Mouse (Mus musculus): ENCODE data around the gene Traf6.
"Not testable (repeated sequence)": the region's sequence is repeated elsewhere in the genome, so short reads cannot be mapped to it uniquely, and the experiment has no call there.

Gene Traf6

DNA sequence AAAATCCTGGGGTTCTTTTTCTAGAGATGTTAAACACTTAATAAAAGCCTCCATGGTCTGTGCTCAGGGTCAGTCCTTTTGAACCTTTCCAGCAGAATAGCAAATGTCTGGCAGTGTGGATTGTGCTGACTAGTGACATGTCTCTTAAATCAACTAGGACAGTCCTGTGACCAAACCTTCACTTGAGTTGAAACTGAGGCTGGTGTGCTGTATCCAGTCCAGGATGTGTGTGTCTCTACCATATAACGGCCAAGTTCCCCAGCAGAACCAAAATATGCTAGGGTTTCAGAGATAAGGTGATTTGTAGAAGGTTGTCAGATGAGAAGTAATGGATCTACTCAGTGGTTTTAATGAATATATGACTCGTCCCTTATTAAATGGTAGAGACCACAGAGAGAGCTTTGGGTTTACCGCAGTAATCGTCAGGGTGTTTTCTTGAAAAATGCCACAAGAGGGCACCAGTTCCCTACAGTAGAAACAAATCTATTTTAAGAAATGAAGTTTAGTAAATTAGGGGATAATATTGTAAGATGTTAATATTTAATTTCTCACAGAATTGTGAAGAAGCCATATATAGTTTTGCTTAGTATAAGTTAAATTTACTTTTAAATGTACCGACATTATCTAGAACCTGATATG, 15.5 kb downstream of the Traf6 start:
- DNase-seq (ENCODE audit: low read depth, low spot score), result no peak

GRCm38 (mm10) chr2:101695584-101695983, 17.4 kb downstream of the Traf6 start:
- no peak for DNase-seq (ENCODE audit: low read depth, low spot score)

GRCm38 (mm10) chr2:101699284-101699683, 21.1 kb downstream of the Traf6 start:
- no peak for DNase-seq (ENCODE audit: low read depth, low spot score)

DNA sequence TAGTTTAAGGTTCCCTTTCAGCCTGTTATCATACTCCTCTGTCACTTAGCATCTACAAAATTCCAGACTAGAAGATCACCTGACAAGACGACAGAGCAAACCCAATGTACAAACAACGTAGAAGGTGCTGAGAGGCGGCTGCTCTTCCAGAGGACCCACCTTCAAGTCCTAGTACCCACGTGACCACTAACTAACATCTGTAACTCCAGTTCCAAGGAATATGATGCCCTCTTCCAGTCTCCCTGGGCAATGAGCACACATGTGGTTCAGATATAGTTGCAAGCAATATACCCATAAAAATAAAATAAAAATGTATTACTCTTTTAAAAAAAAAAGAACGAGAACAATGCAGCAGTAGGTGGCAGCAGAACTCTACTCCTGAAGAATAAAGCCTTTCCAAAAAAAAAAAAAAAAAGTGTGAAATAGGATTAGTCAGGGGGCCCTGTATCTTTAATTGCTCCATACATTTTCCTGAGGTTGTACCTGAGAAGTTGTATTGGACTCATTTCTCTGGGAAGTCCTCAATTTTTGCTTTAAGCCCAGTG, 27.8 kb downstream of the Traf6 start:
- DNase-seq (ENCODE audit: low read depth, low spot score), result no peak

GRCm38 (mm10) chr2:101711608-101712007, 33.4 kb downstream of the Traf6 start:
- no peak for DNase-seq (ENCODE audit: low read depth, low spot score)

GRCm38 (mm10) chr2:101715650-101716323, 37.6 kb downstream of the Traf6 start:
- no peak for DNase-seq (ENCODE audit: low read depth, low spot score)

DNA sequence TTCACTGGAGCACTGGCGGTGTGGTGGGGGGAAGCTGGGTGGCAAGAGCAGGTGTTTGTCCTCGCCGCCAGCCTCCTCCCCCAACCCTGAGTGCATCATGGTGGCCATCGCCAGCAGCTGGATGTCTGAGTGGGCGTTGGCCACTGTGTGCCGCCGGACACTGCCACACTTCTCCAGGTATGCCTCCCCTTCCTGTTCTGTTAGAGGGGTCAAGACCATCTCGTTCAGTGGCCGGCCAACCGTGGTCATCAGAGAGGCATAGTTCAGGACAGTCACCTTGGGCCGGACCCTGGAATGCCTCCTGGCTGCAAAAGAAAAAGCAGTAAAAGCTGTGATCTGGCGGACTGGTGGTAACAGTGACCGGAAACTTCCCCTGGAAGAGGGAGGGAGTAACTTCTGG, 38.9 kb downstream of the Traf6 start:
- DNase-seq (ENCODE audit: low read depth, low spot score), result no peak

DNA sequence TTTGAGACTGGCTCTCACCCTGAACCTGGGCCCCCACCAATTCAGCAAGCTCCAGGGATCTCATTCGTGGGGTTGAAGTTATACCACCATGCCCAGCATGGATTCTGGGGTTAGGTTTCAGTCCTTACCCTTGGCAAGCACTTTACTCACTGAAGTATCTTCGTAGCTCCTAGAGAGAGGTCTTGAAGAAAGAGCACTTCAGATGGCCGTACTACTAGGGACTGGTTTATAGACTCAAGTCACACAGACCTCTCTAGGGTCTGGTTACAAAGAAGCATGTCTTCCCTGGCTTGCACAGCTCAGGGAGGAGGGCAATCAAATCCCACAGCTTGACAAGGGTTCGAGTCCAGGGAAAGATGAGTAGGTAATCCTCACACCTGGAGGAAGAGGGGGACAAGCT, 43.6 kb downstream of the Traf6 start:
- no peak for DNase-seq (ENCODE audit: low read depth, low spot score)

- DNase-seq (ENCODE audit: low read depth, low spot score), result no peak
Measured at GRCm38 (mm10) chr2:101722370-101723332, 44.4 kb downstream of the Traf6 start.

DNA sequence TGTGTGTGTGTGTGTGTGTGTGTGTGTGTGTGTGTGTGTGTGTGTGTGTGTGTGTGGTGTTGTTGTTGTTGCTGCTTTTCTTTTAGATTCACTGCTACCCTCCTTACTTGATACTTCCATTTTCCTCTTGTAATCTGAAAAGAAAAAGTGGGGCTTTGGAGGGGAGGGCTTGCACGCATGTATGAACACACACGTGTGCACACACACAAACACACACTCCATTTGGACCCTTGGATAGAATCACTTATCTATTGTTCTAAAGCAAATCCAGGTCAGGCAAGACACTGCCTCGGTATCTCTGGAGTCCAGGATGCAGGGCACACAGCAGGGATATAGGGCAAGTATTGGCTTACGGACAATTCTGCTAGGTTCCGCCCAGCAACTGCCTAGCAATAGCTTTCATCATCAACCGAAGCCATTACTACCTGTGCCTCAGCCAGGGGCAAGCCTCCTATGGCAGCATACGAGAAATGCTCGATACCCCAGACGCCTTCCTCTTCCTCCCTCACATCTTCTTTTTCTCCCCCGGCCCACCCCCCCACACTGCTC, 45.2 kb downstream of the Traf6 start:
- no peak for DNase-seq (ENCODE audit: low read depth, low spot score)

DNA sequence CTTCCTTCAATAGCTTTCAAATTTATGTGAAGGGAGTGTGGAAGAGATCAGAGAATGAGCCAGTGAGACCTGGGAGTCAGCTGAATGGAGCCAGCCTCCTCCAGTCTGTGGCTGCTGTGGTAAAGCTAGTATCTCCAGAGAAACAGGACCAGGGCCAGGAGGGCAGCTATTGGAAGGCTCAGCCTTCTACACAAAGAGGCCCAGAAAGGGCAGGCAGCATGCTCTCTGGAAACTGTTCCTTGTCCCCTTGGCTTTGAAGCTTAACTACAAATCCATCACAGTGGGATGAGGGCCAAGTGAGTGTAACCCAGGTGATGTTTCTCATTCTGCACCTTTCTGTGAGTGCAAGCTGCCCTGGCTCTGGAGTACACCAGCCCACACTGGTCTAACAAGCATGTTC, 49.6 kb downstream of the Traf6 start:
- DNase-seq (ENCODE audit: low read depth, low spot score), result no peak

GRCm38 (mm10) chr2:101729472-101729871, 51.2 kb downstream of the Traf6 start:
- no peak for DNase-seq (ENCODE audit: low read depth, low spot score)

DNA sequence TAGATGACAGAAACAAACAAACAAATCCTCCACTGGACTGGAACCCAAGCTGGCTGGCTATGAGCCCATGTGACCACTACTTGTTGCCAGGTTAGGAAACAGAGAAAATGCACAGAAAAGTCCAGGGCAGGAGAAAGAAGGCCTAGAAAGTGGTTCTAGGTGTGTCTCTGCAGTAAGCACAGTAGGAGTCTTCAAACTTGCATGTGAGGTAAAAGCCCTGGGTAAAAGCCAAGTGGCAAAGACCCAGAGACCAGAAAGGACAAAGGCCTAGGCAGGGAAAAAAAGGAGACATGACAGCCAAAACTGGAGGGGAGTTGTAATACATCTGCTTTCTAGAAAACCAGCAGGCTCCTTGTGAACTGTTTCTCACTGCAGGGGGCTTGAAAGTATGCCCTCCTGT, 52.7 kb downstream of the Traf6 start:
- DNase-seq (ENCODE audit: low read depth, low spot score), result no peak

DNA sequence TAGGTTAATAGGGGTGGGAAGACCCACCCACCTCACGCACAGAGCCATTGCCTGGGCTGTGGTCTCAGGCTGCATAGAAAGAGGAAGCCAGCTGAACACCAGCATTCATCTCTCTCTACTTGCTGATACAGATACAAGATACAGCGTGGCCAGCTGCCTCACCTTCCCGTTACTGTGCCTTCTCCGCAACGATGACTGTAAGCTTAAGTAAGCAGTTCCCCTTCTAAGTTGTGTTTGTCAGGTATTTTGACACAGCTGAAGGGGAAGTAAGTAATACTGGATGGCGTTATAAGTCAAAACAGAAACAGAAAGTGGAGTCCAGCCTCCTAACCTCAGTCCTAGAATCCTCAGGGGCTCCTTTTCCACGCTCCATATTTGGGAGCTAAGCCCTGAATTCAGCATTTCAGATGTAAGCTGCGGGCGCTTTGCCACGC, 54.6 kb downstream of the Traf6 start:
- DNase-seq (ENCODE audit: low read depth, low spot score), result no peak

DNA sequence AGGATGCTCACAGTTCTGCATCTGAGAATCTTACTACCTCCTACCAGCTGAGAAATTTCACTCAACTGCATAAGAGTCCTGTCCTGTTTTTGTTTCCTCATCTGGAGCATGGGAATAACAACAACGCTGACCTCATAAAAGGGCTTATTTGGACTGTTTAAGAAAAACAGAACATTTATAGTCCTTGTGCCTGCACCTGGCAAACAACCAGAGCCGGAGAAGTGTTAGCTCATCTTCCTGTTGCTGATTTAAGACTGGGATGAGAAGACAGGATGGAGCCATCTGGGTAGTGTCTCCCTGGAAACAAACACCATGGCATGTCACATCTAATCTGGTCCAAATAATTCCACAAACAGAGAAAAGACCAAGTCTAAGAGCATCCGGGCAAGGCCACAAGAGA, 55.3 kb downstream of the Traf6 start:
- DNase-seq (ENCODE audit: low read depth, low spot score), result no peak

DNA sequence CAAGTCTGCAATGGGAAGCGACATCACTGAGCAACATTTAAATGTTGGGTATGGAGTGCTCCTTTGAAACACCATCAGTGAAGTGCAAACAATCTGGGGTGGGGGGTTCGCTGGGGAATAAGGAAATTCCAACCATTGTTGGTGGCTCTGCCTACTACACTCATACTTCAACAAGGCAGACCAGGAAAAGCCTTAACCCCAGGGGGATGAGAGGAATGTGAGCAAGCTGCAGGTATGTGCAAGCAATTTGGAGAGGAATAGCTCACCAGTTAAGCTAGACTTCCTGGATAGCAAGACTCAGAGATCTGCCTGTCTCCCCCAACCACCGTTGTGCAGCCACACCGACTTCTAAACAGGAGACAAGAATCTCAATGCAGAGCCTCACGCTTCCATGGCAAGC, 61.7 kb downstream of the Traf6 start:
- DNase-seq (ENCODE audit: low read depth, low spot score), result no peak

- DNase-seq (ENCODE audit: low read depth, low spot score), result no peak
Measured at GRCm38 (mm10) chr2:101741653-101742052, 63.4 kb downstream of the Traf6 start.

- no peak for DNase-seq (ENCODE audit: low read depth, low spot score)
Measured at GRCm38 (mm10) chr2:101742072-101742860, 64.0 kb downstream of the Traf6 start.

- not testable (repeated sequence) for DNase-seq (ENCODE audit: low read depth, low spot score)
Measured at GRCm38 (mm10) chr2:101745656-101746055, 67.4 kb downstream of the Traf6 start.

- DNase-seq (ENCODE audit: low read depth, low spot score), result no peak
Measured at GRCm38 (mm10) chr2:101746537-101746936, 68.3 kb downstream of the Traf6 start.
